Mouse (Mus musculus): ENCODE measurements at regions not wholly inside any gene's neighbourhood (a gene's known extent, or its start where the extent isn't known, plus 50 kb on each side); places are given as distances from the start of the nearest gene placed in this dataset.

DNA sequence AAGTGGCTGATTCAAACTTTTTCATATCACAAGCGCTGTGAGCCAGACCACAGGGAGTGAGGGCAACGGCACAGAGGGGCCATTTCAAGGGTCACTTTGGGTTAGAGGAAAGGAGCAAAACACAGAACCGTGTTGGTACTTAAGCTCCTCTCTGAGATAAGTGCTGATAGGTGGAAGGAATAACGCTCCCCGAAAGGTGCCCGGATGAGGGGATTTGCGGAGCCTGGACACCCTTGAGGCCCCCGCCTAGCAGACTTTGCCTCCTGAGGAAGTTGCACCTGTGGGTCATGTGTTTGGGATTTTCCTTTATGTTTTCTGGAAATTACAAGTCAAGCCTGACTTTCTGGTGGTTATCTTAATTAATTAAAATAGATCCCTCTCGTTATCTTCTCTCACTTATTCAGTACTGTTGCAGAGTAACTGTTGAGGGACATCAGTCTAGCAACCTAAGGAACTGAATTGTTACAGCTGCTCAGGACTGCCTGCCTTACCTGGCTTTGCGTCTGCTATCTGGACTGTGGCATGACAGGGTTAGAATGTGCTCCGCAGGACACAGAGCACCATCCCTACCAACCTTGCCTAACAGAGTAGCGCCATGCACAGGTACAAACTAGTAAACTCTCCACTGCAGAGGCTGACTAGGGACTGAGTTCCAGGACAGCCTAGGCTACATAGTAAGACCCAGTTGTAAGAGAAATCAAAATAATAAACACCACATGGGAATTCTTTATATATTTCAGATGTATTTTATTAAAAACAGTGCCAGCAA is 137.4 kb upstream of the Plcz1 start:
- Histone ChIP-seq H3K27ac (ENCODE audit: low read length) (no peak overlapping the region), H3K27me3 (ENCODE audit: control insufficient read depth, insufficient read depth, low read depth, low read length) (no peaks in the 10 kb centered on the region), H3K4me1 (replicated peaks; ENCODE audit: control insufficient read depth, insufficient read depth, low read length) (no peaks in the 10 kb centered on the region), H3K4me3 (ENCODE audit: low read length) (no peak overlapping the region), H3K4me2 (ENCODE audit: low read depth, low read length) (no peak overlapping the region), H3K9ac (ENCODE audit: low read length) (no peak overlapping the region), H3K36me3 (ENCODE audit: control insufficient read depth, insufficient read depth, low read length) (no peaks in the 10 kb centered on the region), H3K9me3 (ENCODE audit: control insufficient read depth, low read length) (no peaks in the 10 kb centered on the region)
- 77% methylated on average over 12 of the region's 12 CpGs for WGBS
- no peak for ATAC-seq (ENCODE audit: low read depth)

DNA sequence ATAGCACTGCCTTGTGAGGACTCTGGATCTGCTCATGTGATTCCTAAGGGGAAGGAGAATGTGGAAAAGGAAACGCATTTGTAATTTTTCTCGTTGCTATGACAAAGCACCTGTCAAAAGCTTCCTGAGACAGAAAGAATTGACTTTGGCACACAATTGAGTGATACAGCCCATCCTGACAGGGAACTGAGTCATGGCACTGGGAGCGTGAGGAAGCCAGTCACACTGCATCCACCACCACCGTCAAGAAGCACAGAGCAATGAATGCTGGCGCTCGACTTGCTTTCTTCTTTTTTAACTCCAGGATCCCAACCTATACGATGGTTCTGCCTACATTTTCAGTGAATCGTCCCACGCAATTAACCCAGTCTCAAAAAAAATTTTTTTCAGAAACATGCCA is 131.5 kb upstream of the Plcz1 start:
- Histone ChIP-seq H3K9me3 (ENCODE audit: control insufficient read depth, low read length) (no peaks in the 10 kb centered on the region), H3K27me3 (ENCODE audit: control insufficient read depth, insufficient read depth, low read depth, low read length) (no peaks in the 10 kb centered on the region), H3K36me3 (ENCODE audit: control insufficient read depth, insufficient read depth, low read length) (no peaks in the 10 kb centered on the region), H3K4me3 (ENCODE audit: low read length) (no peak overlapping the region), H3K27ac (ENCODE audit: low read length) (no peak overlapping the region), H3K9ac (ENCODE audit: low read length) (no peak overlapping the region), H3K4me2 (ENCODE audit: low read depth, low read length) (no peak overlapping the region), H3K4me1 (replicated peaks; ENCODE audit: control insufficient read depth, insufficient read depth, low read length) (no peaks in the 10 kb centered on the region)
- WGBS, result 77% methylated on average over 9 of the region's 9 CpGs
- no peak for ATAC-seq (ENCODE audit: low read depth)

DNA sequence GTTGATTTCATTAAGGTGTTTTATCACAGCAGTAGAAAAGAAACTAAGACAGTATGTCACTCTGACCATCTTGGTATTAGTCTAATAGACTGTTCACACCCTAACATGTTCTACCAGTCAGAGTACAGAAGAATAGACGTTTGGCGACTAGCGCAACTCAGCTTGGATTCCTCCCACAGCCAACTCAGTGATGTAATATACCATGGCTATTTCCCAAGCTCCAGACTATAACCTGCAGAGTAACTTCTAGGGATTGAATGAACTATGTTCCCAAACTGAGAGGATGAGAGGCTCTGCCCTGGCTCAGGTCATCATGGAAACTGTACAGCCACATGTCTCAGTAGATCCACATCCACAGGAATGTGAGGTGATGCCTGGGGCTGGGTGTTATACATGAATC is 128.6 kb upstream of the Plcz1 start:
- no peaks in the 10 kb centered on the region for H3K36me3 ChIP-seq (ENCODE audit: control insufficient read depth, insufficient read depth, low read length)
- H3K4me2 ChIP-seq (ENCODE audit: low read depth, low read length), result no peak overlapping the region
- WGBS, result 94% methylated on average over 3 of the region's 3 CpGs
- ATAC-seq (ENCODE audit: low read depth), result no peak
- H3K9me3 ChIP-seq (ENCODE audit: control insufficient read depth, low read length), result no peaks in the 10 kb centered on the region
- no peaks in the 10 kb centered on the region for H3K27me3 ChIP-seq (ENCODE audit: control insufficient read depth, insufficient read depth, low read depth, low read length)
- no peaks in the 10 kb centered on the region for H3K4me1 ChIP-seq (replicated peaks; ENCODE audit: control insufficient read depth, insufficient read depth, low read length)
- H3K9ac ChIP-seq (ENCODE audit: low read length), result no peak overlapping the region
- H3K27ac ChIP-seq (ENCODE audit: low read length), result no peak overlapping the region
- no peak overlapping the region for H3K4me3 ChIP-seq (ENCODE audit: low read length)

DNA sequence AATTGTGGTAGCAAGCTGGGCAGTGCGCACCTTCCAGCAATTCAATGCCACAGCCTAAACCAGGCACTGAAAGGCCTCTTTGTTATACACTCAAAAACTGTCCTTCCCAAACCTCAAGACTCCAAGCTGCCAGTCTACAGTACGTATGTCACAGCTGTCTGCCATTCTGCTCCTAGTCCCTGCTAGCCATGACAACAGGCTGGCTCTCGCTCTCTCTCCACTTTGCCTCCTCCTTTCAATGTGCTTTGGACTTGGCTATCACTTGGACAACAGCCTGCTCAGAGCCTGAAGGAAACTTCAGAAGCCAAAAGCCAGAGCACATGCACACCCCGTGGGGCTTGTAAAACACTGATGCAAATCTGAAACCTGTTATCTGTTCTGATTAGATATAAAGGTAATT is 125.9 kb upstream of the Plcz1 start:
- Histone ChIP-seq H3K4me1 (replicated peaks; ENCODE audit: control insufficient read depth, insufficient read depth, low read length) (no peaks in the 10 kb centered on the region; the same call in 1 of the 2 replicates), H3K4me2 (ENCODE audit: low read depth, low read length) (no peak overlapping the region), H3K36me3 (ENCODE audit: control insufficient read depth, insufficient read depth, low read length) (no peaks in the 10 kb centered on the region), H3K27me3 (ENCODE audit: control insufficient read depth, insufficient read depth, low read depth, low read length) (no peaks in the 10 kb centered on the region), H3K9me3 (ENCODE audit: control insufficient read depth, low read length) (no peaks in the 10 kb centered on the region), H3K4me3 (ENCODE audit: low read length) (no peak overlapping the region), H3K27ac (ENCODE audit: low read length) (no peak overlapping the region), H3K9ac (ENCODE audit: low read length) (no peak overlapping the region)
- no peak for ATAC-seq (ENCODE audit: low read depth)
- 76% methylated on average over 4 of the region's 4 CpGs for WGBS

DNA sequence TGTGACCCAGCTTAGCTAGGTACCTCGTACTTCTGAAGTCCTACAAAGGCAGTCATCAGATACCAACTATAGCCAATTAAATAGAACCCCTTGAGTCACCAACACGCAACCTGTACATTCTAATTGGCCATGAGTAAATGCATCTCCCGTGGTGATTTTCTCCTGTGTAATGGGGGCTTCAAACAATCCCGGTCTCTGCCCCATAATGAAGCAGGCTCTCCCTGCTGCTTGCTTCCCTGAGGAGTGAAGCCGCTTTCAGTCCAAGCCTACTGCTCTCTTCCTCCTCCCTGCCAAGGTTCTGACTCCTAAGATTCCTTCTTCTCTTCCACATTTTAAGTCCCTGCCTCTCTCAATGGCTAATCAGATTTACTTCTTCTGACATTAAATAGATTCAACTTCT is 121.5 kb upstream of the Plcz1 start:
- no peaks in the 10 kb centered on the region for H3K9me3 ChIP-seq (ENCODE audit: control insufficient read depth, low read length)
- 77% methylated on average over 5 of the region's 5 CpGs for WGBS
- H3K27ac ChIP-seq (ENCODE audit: low read length), result no peak overlapping the region
- no peak overlapping the region for H3K4me2 ChIP-seq (ENCODE audit: low read depth, low read length)
- H3K4me3 ChIP-seq (ENCODE audit: low read length), result no peak overlapping the region
- no peaks in the 10 kb centered on the region for H3K36me3 ChIP-seq (ENCODE audit: control insufficient read depth, insufficient read depth, low read length)
- no peaks in the 10 kb centered on the region; the same call in 1 of the 2 replicates for H3K4me1 ChIP-seq (replicated peaks; ENCODE audit: control insufficient read depth, insufficient read depth, low read length)
- no peak for ATAC-seq (ENCODE audit: low read depth)
- H3K9ac ChIP-seq (ENCODE audit: low read length), result no peak overlapping the region
- H3K27me3 ChIP-seq (ENCODE audit: control insufficient read depth, insufficient read depth, low read depth, low read length), result no peaks in the 10 kb centered on the region

DNA sequence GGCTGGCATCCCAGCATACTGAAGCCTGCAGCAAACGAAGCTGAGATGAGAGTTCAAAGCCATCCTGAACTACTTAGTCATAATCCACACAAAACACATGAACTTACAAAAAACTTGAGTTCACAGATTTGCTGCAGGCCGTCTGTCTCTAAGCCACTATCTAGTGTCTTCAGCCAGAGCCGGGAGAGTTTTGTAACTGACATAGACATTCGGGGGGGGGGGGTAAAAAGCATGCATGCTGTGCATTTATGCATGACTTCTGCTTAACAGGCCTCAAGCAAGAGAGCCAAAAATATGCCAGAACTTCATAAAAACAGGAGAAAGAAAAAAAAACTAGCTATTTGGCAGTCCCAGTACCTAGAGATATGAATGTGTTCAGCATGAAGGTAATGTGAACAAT is 120.2 kb upstream of the Plcz1 start:
- Histone ChIP-seq H3K4me2 (ENCODE audit: low read depth, low read length) (no peak overlapping the region), H3K36me3 (ENCODE audit: control insufficient read depth, insufficient read depth, low read length) (no peaks in the 10 kb centered on the region), H3K27ac (ENCODE audit: low read length) (no peak overlapping the region), H3K4me3 (ENCODE audit: low read length) (no peak overlapping the region), H3K4me1 (replicated peaks; ENCODE audit: control insufficient read depth, insufficient read depth, low read length) (no peaks in the 10 kb centered on the region; the same call in 1 of the 2 replicates), H3K9me3 (ENCODE audit: control insufficient read depth, low read length) (no peaks in the 10 kb centered on the region), H3K9ac (ENCODE audit: low read length) (no peak overlapping the region), H3K27me3 (ENCODE audit: control insufficient read depth, insufficient read depth, low read depth, low read length) (no peaks in the 10 kb centered on the region)
- peak; percentile 57; the same call in 1 of the 2 replicates for ATAC-seq (ENCODE audit: low read depth)
- 49% methylated on average over 4 of the region's 4 CpGs for WGBS

DNA sequence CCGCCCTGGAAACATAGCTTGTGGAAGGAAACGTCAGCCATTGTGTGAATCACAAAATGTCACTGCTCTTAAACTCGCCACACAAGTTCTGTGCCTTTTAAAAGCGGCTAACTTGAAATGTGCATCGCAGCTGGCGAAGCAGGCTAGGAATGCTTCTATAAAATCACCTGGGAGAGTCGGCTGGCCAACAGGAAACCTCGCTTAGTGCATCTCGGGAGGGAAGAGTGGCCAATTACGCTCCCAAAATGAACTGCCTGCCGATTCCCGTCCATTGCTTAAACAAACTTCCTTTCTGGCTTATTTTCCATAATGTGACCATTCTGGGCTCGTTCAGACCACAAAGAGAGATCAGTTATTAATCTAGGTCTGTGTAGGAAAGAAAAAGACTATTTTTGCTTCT is 119.7 kb upstream of the Plcz1 start:
- ATAC-seq (ENCODE audit: low read depth), result no peak
- H3K4me2 ChIP-seq (ENCODE audit: low read depth, low read length), result no peak overlapping the region
- H3K27me3 ChIP-seq (ENCODE audit: control insufficient read depth, insufficient read depth, low read depth, low read length), result no peaks in the 10 kb centered on the region
- no peak overlapping the region for H3K4me3 ChIP-seq (ENCODE audit: low read length)
- no peak overlapping the region for H3K9ac ChIP-seq (ENCODE audit: low read length)
- WGBS, result 59% methylated on average over 13 of the region's 13 CpGs
- H3K4me1 ChIP-seq (replicated peaks; ENCODE audit: control insufficient read depth, insufficient read depth, low read length), result no peaks in the 10 kb centered on the region; the same call in 1 of the 2 replicates
- no peaks in the 10 kb centered on the region for H3K9me3 ChIP-seq (ENCODE audit: control insufficient read depth, low read length)
- H3K27ac ChIP-seq (ENCODE audit: low read length), result no peak overlapping the region
- no peaks in the 10 kb centered on the region for H3K36me3 ChIP-seq (ENCODE audit: control insufficient read depth, insufficient read depth, low read length)

DNA sequence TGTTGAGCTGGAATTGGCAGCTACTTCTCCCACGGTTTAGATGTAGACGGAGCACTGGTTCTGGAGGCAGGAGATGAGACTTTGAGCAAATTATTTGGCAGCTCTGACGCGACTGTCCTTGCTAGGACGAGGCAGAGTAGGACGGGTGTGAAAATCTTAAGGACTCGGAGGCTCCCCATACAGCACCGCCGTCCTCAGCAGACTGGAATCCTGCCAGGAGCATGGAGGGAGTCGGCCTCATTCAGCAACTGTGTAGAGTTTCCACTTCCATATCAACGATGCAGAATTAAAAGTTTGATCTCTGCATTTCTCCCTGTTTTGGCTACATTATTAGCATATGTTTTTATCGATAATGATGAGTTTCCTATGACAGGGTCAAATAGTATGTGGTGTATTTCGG is 117.7 kb upstream of the Plcz1 start:
- Histone ChIP-seq H3K4me3 (ENCODE audit: low read length) (no peak overlapping the region), H3K4me2 (ENCODE audit: low read depth, low read length) (no peak overlapping the region), H3K4me1 (replicated peaks; ENCODE audit: control insufficient read depth, insufficient read depth, low read length) (no peaks in the 10 kb centered on the region; the same call in 1 of the 2 replicates), H3K36me3 (ENCODE audit: control insufficient read depth, insufficient read depth, low read length) (no peaks in the 10 kb centered on the region), H3K9me3 (ENCODE audit: control insufficient read depth, low read length) (no peaks in the 10 kb centered on the region), H3K27me3 (ENCODE audit: control insufficient read depth, insufficient read depth, low read depth, low read length) (no peaks in the 10 kb centered on the region), H3K27ac (ENCODE audit: low read length) (no peak overlapping the region), H3K9ac (ENCODE audit: low read length) (no peak overlapping the region)
- ATAC-seq (ENCODE audit: low read depth), result no peak
- 55% methylated on average over 13 of the region's 13 CpGs for WGBS

DNA sequence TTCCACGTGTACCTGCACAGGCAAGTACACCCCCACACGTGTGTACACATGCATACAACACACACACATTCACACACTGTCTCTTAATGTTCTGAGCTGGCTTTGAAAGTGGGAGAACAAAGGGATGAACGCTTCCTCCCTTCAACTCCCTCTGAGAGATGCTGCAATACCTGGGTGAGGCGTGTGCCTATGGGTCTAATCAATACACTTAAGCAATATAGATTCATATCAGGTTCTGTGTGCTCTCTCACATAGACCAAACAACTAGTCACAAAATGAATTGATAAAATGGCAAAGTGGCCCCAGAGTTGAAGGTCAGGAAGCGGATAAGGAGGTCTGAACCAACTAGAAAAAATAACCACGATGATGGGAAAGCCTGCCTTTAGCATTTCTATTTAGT is 116.1 kb upstream of the Plcz1 start:
- Histone ChIP-seq H3K9me3 (ENCODE audit: control insufficient read depth, low read length) (no peaks in the 10 kb centered on the region), H3K4me3 (ENCODE audit: low read length) (no peak overlapping the region), H3K4me2 (ENCODE audit: low read depth, low read length) (no peak overlapping the region), H3K4me1 (replicated peaks; ENCODE audit: control insufficient read depth, insufficient read depth, low read length) (no peaks in the 10 kb centered on the region; the same call in 1 of the 2 replicates), H3K27ac (ENCODE audit: low read length) (no peak overlapping the region), H3K27me3 (ENCODE audit: control insufficient read depth, insufficient read depth, low read depth, low read length) (no peaks in the 10 kb centered on the region), H3K36me3 (ENCODE audit: control insufficient read depth, insufficient read depth, low read length) (no peaks in the 10 kb centered on the region), H3K9ac (ENCODE audit: low read length) (no peak overlapping the region)
- 83% methylated on average over 6 of the region's 6 CpGs for WGBS
- no peak for ATAC-seq (ENCODE audit: low read depth)
